Mouse (Mus musculus) thymus, adult 2 months (tissue): ENCODE data around the gene Tlr5.

ENCODE experiments used
- CTCF ChIP-seq: fragments of 200-500 bp; IDR thresholded peaks from 2 replicates; pipeline ENCODE4 v1.5.1; 2012; ENCODE audit warnings: mild to moderate bottlenecking, control low read depth, low read length, moderate library complexity, borderline replicate concordance; ENCODE audit not compliant: control insufficient read depth, poor library complexity, insufficient read depth; ENCODE audit errors: extremely low read depth
- POLR2A ChIP-seq: fragments of 200-500 bp; IDR thresholded peaks from 2 replicates; pipeline ENCODE4 v1.6.1; 2012; ENCODE audit warnings: mild to moderate bottlenecking, low read length, control low read depth, moderate library complexity; ENCODE audit not compliant: control insufficient read depth, poor library complexity, insufficient read depth; ENCODE audit errors: extremely low read depth

- TF ChIP-seq CTCF, result no peak
- TF ChIP-seq POLR2A, result no peak
Measured at GRCm38 (mm10) chr1:182954287-182955046, at the start of gene Tlr5.
